Mouse (Mus musculus) CH12.LX (cell line): ENCODE results near the gene Nlgn1. TPM values are rescaled to one million over a fixed set of nuclear protein-coding genes. Genes with fewer than 3 reads are reported as not detected.

Experiments
- DNase-seq: peaks from one replicate; pipeline ENCODE4 v3.0.0-alpha.2; 2013; ENCODE audit errors: extremely low read depth
- H3K27ac ChIP-seq: 2 replicates; pipeline ENCODE4 v1.5.1; 2012; ENCODE audit warnings: low read depth, mild to moderate bottlenecking, control low read depth, moderate library complexity; ENCODE audit not compliant: insufficient read depth
- H3K27me3 ChIP-seq: replicated peaks from 2 replicates; pipeline ENCODE3; 2012; ENCODE audit warnings: inconsistent platforms
- H3K36me3 ChIP-seq, 2 experiments: replicated peaks in 1 of 2; 2 replicates each; pipeline versions ENCODE3 to v1.6.1; 2012; ENCODE audit warnings: inconsistent platforms in 1 of 2, low read length in 1 of 2, mild to moderate bottlenecking in 1 of 2, mixed read lengths in 1 of 2, moderate library complexity in 1 of 2; ENCODE audit not compliant: control insufficient read depth in 1 of 2, insufficient read depth in 1 of 2
- H3K4me1 ChIP-seq, 2 experiments: 2 replicates each; pipeline ENCODE4 v1.6.1; 2012; ENCODE audit warnings: inconsistent platforms in 1 of 2, moderate library complexity in 1 of 2; ENCODE audit not compliant: insufficient read depth in 2 of 2, control insufficient read depth in 1 of 2
- H3K4me2 ChIP-seq: 2 replicates; pipeline ENCODE4 v1.6.1; 2012; ENCODE audit warnings: low read depth, mild to moderate bottlenecking, control low read depth; ENCODE audit not compliant: poor library complexity, insufficient read depth, severe bottlenecking
- H3K4me3 ChIP-seq, 3 experiments: fragments of 150-350 bp in 1 of 3; sonication (generic) in 1 of 3; replicated peaks in 1 of 3; 2 replicates each; pipeline versions ENCODE3 to v1.5.1; 2011 to 2012; ENCODE audit warnings: low read depth in 2 of 3, low read length in 2 of 3, mild to moderate bottlenecking in 2 of 3, moderate library complexity in 2 of 3, control low read depth in 1 of 3, improper control_type of control experiment in 1 of 3, inconsistent platforms in 1 of 3, mixed read lengths in 1 of 3; ENCODE audit not compliant: poor library complexity in 1 of 3
- H3K79me2 ChIP-seq: replicated peaks from 2 replicates; pipeline ENCODE4 v1.6.1; 2012; ENCODE audit warnings: mild to moderate bottlenecking, moderate library complexity; ENCODE audit not compliant: control insufficient read depth, poor library complexity, insufficient read depth, severe bottlenecking; ENCODE audit errors: extremely low read depth
- H3K9ac ChIP-seq: 2 replicates; pipeline ENCODE4 v1.6.1; 2012; ENCODE audit warnings: low read depth, mild to moderate bottlenecking, control low read depth, moderate library complexity; ENCODE audit not compliant: insufficient read depth
- H3K9me3 ChIP-seq: replicated peaks from 2 replicates; pipeline ENCODE3; 2012; ENCODE audit warnings: low read length, inconsistent platforms, mixed read lengths
- BHLHE40 ChIP-seq: IDR thresholded peaks from 2 replicates; pipeline ENCODE4 v1.6.1; 2011; ENCODE audit warnings: mild to moderate bottlenecking, low read depth, low read length, improper control_type of control experiment
- CTCF ChIP-seq, 2 experiments: IDR thresholded peaks in 1 of 2; conservative IDR thresholded peaks in 1 of 2; 2 replicates each; pipeline ENCODE4 v1.5.1; 2011 to 2012; ENCODE audit warnings: low read depth in 2 of 2, low read length in 2 of 2, improper control_type of control experiment in 1 of 2, inconsistent platforms in 1 of 2, mild to moderate bottlenecking in 1 of 2, moderate library complexity in 1 of 2
- E2F4 ChIP-seq: IDR thresholded peaks from 2 replicates; pipeline ENCODE4 v1.6.1; 2011; ENCODE audit warnings: low read depth, low read length, improper control_type of control experiment; ENCODE audit not compliant: insufficient replicate concordance
- EP300 ChIP-seq: IDR thresholded peaks from 2 replicates; pipeline ENCODE4 v1.6.1; 2011; ENCODE audit warnings: low read length, improper control_type of control experiment
- ETS1 ChIP-seq: conservative IDR thresholded peaks from 2 replicates; pipeline ENCODE4 v1.6.1; 2012; ENCODE audit warnings: low read depth, mild to moderate bottlenecking, inconsistent platforms, low read length, improper control_type of control experiment, moderate library complexity
- GABPA ChIP-seq: IDR thresholded peaks from 2 replicates; pipeline ENCODE4 v1.6.1; 2012; ENCODE audit warnings: low read depth, low read length, improper control_type of control experiment, inconsistent platforms; ENCODE audit not compliant: insufficient replicate concordance
- HCFC1 ChIP-seq: IDR thresholded peaks from 2 replicates; pipeline ENCODE4 v1.6.1; 2012; ENCODE audit warnings: low read depth, mild to moderate bottlenecking, inconsistent platforms, low read length, improper control_type of control experiment
- IRF4 ChIP-seq: IDR thresholded peaks from 2 replicates; pipeline ENCODE4 v1.6.1; 2014; ENCODE audit warnings: low read depth, mild to moderate bottlenecking, inconsistent platforms, low read length, improper control_type of control experiment
- JUND ChIP-seq: conservative IDR thresholded peaks from 2 replicates; pipeline ENCODE4 v1.6.1; 2011; ENCODE audit warnings: low read depth, low read length, improper control_type of control experiment
- MAFK ChIP-seq: IDR thresholded peaks from 2 replicates; pipeline ENCODE4 v1.6.1; 2011; ENCODE audit warnings: low read length, improper control_type of control experiment; ENCODE audit not compliant: insufficient replicate concordance
- MXI1 ChIP-seq: IDR thresholded peaks from 2 replicates; pipeline ENCODE4 v1.6.1; 2011; ENCODE audit warnings: mild to moderate bottlenecking, low read depth, low read length, improper control_type of control experiment
- NRF1 ChIP-seq: IDR thresholded peaks from 2 replicates; pipeline ENCODE4 v1.6.1; 2014; ENCODE audit warnings: low read depth, mild to moderate bottlenecking, inconsistent platforms, low read length, improper control_type of control experiment, moderate library complexity
- POLR2AphosphoS2 ChIP-seq: IDR thresholded peaks from 2 replicates; pipeline ENCODE4 v1.6.1; 2011; ENCODE audit warnings: low read depth, low read length, improper control_type of control experiment
- RAD21 ChIP-seq: IDR thresholded peaks from 2 replicates; pipeline ENCODE4 v1.6.1; 2011; ENCODE audit warnings: low read depth, mild to moderate bottlenecking, low read length, improper control_type of control experiment, moderate library complexity
- RCOR1 ChIP-seq: conservative IDR thresholded peaks from 2 replicates; pipeline ENCODE4 v1.6.1; 2012; ENCODE audit warnings: low read depth, mild to moderate bottlenecking, inconsistent platforms, low read length, improper control_type of control experiment
- SMC3 ChIP-seq: IDR thresholded peaks from 2 replicates; pipeline ENCODE4 v1.6.1; 2011; ENCODE audit warnings: low read depth, low read length, improper control_type of control experiment
- TBP ChIP-seq: conservative IDR thresholded peaks from 2 replicates; pipeline ENCODE4 v1.6.1; 2011; ENCODE audit warnings: low read depth, low read length, improper control_type of control experiment
- TCF12 ChIP-seq: IDR thresholded peaks from 2 replicates; pipeline ENCODE4 v1.6.1; 2014; ENCODE audit warnings: low read depth, mild to moderate bottlenecking, inconsistent platforms, low read length, improper control_type of control experiment
- UBTF ChIP-seq: IDR thresholded peaks from 2 replicates; pipeline ENCODE4 v1.6.1; 2012; ENCODE audit warnings: low read depth, mild to moderate bottlenecking, inconsistent platforms, low read length, improper control_type of control experiment, moderate library complexity
- USF1 ChIP-seq: IDR thresholded peaks from 2 replicates; pipeline ENCODE4 v1.6.1; 2014; ENCODE audit warnings: low read depth, mild to moderate bottlenecking, inconsistent platforms, low read length, improper control_type of control experiment
- ZKSCAN1 ChIP-seq: IDR thresholded peaks from 2 replicates; pipeline ENCODE4 v1.6.1; 2012; ENCODE audit warnings: low read depth, inconsistent platforms, low read length, improper control_type of control experiment, borderline replicate concordance
- ZMIZ1 ChIP-seq: IDR thresholded peaks from 2 replicates; pipeline ENCODE4 v1.6.1; 2012; ENCODE audit warnings: low read depth, mild to moderate bottlenecking, inconsistent platforms, low read length, improper control_type of control experiment
- ZNF384 ChIP-seq: IDR thresholded peaks from 2 replicates; pipeline ENCODE4 v1.6.1; 2012; ENCODE audit warnings: low read depth, low read length, improper control_type of control experiment, inconsistent platforms
- dilution Hi-C: fragments of 300-500 bp; cut with MboI; formaldehyde crosslinking; loops from 2 replicates; pipeline ENCODE4 v1.14.3; 2020; ENCODE audit warnings: low sequenced_read_pairs; ENCODE audit not compliant: extremely low pct_unique_long_range_greater_than_20kb, extremely low pct_ligation_motif_present
- in situ Hi-C: fragments of 300-500 bp; cut with MboI; formaldehyde crosslinking; loops from 3 replicates; pipeline ENCODE4 v1.14.3; 2019; ENCODE audit warnings: low sequenced_read_pairs, low pct_ligation_motif_present, low pct_unique_long_range_greater_than_20kb, mixed read lengths
- polyA plus RNA-seq: library from polyadenylated mRNA; unstranded; fragments of >175 nt; gene quantifications from 2 replicates; pipeline ENCODE4 v1.2.1, GENCODE M21; 2012; ENCODE audit warnings: low read depth; ENCODE audit not compliant: insufficient read length
- total RNA-seq, 2 experiments: library from RNA; depleted of rRNA; stranded (reverse); fragments of 300-350 nt in 1 of 2; fragments of >200 nt in 1 of 2; gene quantifications; 2 replicates each; pipeline ENCODE4 v1.2.3; 2012 to 2014

The Nlgn1 gene
- total and polyA plus RNA-seq, 3 experiments: not detected

- Histone ChIP-seq H3K4me1 (no peaks in the 10 kb centered on the region), H3K36me3 (no peaks in the 10 kb centered on the region), H3K27ac (no peak overlapping the region), H3K27me3 (no peaks in the 10 kb centered on the region), H3K79me2 (no peaks in the 10 kb centered on the region), H3K4me3 (no peak overlapping the region), H3K4me2 (no peak overlapping the region), H3K9me3 (peaks cover 19% of the 10 kb centered on the region), H3K9ac (no peak overlapping the region)
- dilution Hi-C loops: no loop called here
- TF ChIP-seq SMC3 (no peak), GABPA (no peak), NRF1 (no peak), POLR2AphosphoS2 (no peak), ZKSCAN1 (no peak), USF1 (no peak), IRF4 (no peak), E2F4 (no peak), CTCF (conservative IDR thresholded peaks at IDR 0.05 in 1 of 2, IDR thresholded peaks at IDR 0.05 in 1 of 2; ENCODE audit: low read depth in 2 of 2, low read length in 2 of 2) (no peak)
- DNase-seq: no peak
- in situ Hi-C loops: no loop called here
Observed at GRCm38 (mm10) chr3:26181013-26181412, 151.2 kb downstream of the Nlgn1 start.

GRCm38 (mm10) chr3:26175371-26175770 lies 156.9 kb downstream of the Nlgn1 start:
- no peaks in the 10 kb centered on the region for H3K27me3 ChIP-seq
- peaks cover 17% of the 10 kb centered on the region for H3K9me3 ChIP-seq
- no peak for DNase-seq
- no peak overlapping the region for H3K9ac ChIP-seq
- in situ Hi-C loops: no loop called here
- TF ChIP-seq IRF4 (no peak), MAFK (no peak), ZKSCAN1 (no peak), BHLHE40 (no peak), ZNF384 (no peak), TBP (no peak), POLR2AphosphoS2 (no peak), JUND (no peak), SMC3 (no peak), EP300 (no peak), MXI1 (no peak), ZMIZ1 (no peak), USF1 (no peak), RCOR1 (no peak), HCFC1 (no peak), TCF12 (no peak), ETS1 (no peak), UBTF (no peak), RAD21 (no peak)
- no peak overlapping the region for H3K27ac ChIP-seq
- dilution Hi-C loops: no loop called here
- no peaks in the 10 kb centered on the region for H3K36me3 ChIP-seq
- no peak overlapping the region for H3K4me2 ChIP-seq
- H3K4me3 ChIP-seq: no peak overlapping the region
- no peaks in the 10 kb centered on the region for H3K79me2 ChIP-seq
- no peaks in the 10 kb centered on the region for H3K4me1 ChIP-seq
